Mouse (Mus musculus): ENCODE measurements around the gene Prokr1.

Prokr1 gene

GRCm38 (mm10) chr6:87567686-87568593, 22.6 kb downstream of the Prokr1 start:
- no peak for DNase-seq (ENCODE audit: low spot score)

DNA sequence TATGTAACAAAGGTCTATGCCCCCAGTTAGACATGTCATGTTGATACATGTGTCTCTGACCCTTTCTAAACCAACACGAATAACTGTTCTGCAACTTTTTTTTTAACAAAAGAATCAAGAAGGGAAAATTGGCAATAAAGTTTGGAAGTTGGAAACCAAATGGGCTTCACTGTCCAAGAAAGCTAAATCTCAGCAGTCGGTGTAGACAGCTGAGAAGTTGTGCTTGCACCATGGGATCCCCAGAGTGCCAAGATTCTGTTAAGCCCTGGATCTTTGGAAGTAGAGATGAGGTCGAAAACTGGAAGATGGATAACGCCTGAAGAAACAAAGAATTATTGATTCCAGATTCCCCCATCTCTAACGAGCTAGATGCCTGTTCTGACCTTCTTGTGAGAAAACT, 25.4 kb downstream of the Prokr1 start:
- DNase-seq (ENCODE audit: low spot score) = no peak

DNA sequence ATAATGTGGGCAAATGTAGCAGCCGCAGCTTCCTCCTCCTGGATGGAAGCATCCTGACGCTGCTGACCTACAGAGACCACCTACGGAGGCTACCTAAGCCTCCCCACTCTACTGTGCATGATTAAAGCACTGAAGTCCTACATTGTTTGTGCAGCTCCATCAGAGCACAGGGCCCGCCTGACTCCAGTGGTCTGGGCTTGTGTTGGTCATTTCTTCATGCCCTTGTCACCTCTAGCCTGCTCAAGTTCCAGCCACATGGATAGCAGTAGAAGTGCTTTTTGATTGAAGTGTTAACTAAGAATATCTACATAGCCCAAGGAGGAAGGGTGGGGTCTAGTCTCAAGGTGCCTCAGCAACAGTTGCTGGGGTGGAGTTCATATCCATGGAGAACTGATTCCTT, 26.2 kb downstream of the Prokr1 start:
- no peak for DNase-seq (ENCODE audit: low spot score)

GRCm38 (mm10) chr6:87553724-87554123, 36.8 kb downstream of the Prokr1 start:
- DNase-seq (ENCODE audit: low spot score) = no peak

GRCm38 (mm10) chr6:87552054-87552807, 38.3 kb downstream of the Prokr1 start:
- no peak for DNase-seq (ENCODE audit: low spot score)

DNA sequence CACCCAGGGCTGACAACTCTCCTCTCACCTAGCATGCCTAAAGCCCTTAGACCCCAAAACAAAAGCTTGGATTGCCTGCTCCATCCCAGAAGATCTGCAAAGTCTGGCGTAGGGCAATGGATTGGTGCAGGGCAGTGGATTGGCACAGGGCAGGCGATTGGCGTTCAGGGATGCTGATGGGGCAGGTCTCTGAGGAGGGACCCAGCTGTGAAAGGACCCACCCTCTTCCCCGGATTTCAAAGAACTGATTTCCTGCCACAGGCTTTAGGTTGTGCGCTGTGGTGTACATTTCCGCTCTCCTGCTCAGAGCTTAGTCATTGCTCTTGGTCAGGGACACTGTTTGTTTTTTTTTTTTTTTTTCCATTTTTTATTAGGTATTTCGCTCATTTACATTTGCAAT, 42.7 kb downstream of the Prokr1 start:
- DNase-seq (ENCODE audit: low spot score) = no peak

- no peak for DNase-seq (ENCODE audit: low spot score)
Measured at GRCm38 (mm10) chr6:87547431-87547830, 43.1 kb downstream of the Prokr1 start.

- DNase-seq (ENCODE audit: low spot score) = no peak
Measured at GRCm38 (mm10) chr6:87545331-87546217, 45.0 kb downstream of the Prokr1 start.

DNA sequence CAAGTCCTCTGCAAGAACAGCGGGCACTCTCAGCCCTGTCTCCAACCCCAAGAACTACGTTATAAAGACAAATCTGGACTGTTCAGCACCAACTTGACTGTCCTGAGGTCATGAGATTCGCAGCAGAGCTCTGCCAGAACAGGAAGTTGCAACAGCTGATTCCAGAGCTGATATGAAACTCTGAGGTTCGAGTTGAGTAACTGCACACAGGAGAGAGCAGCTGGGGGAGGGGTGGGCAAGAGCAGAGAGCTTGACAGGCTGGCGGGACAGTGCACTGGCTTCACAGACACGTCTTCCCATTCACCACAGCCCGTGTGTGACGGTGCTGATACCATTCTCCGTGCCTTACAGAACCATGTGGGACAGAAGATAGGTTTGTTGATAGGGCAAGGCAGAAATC, 48.5 kb downstream of the Prokr1 start:
- DNase-seq (ENCODE audit: low spot score) = no peak

DNA sequence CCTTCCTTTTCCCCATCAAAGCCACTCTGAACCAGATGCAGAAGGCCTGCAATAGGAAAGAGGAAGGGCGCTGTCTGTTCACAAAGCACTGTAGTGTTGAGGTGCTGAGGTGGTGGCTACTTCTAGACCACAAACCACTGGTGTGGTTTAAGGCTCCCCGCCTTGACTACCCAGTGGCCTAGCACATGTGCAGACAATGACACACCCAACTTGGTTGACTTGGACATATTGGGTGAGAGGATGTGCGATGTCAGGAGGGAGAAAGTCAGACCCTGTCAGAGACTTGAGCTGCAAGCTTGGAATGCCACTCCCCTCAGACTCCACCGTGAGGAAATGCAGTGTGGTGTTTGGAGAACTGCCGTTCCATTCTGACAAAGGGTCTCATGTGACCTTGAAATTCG, 49.4 kb downstream of the Prokr1 start:
- DNase-seq (ENCODE audit: low spot score) = no peak

GRCm38 (mm10) chr6:87538376-87539270, 51.9 kb downstream of the Prokr1 start:
- DNase-seq (ENCODE audit: low spot score) = no peak

GRCm38 (mm10) chr6:87537678-87538077, 52.9 kb downstream of the Prokr1 start:
- DNase-seq (ENCODE audit: low spot score) = no peak

DNA sequence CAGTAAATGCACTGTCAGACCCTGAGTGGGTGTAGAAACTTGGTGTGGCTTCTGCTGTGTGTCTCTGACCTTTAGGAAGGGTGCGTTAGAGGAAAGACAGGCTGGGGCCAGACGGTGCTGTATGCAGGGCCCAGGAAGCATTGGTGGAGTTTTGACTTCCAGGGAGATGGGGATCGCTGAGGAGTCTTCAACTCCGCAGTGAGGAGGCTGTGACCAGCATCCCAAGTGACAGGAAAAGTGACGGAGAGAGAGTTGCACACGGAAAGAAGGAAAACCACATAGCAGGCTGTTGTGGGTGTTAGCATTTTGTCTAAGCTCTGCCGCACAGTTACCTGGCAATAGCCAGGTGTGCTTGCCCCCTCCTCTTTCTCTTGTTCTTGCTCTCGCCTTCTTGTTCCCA, 54.3 kb downstream of the Prokr1 start:
- DNase-seq (ENCODE audit: low spot score) = no peak

GRCm38 (mm10) chr6:87535651-87536050, 54.9 kb downstream of the Prokr1 start:
- DNase-seq (ENCODE audit: low spot score) = no peak

DNA sequence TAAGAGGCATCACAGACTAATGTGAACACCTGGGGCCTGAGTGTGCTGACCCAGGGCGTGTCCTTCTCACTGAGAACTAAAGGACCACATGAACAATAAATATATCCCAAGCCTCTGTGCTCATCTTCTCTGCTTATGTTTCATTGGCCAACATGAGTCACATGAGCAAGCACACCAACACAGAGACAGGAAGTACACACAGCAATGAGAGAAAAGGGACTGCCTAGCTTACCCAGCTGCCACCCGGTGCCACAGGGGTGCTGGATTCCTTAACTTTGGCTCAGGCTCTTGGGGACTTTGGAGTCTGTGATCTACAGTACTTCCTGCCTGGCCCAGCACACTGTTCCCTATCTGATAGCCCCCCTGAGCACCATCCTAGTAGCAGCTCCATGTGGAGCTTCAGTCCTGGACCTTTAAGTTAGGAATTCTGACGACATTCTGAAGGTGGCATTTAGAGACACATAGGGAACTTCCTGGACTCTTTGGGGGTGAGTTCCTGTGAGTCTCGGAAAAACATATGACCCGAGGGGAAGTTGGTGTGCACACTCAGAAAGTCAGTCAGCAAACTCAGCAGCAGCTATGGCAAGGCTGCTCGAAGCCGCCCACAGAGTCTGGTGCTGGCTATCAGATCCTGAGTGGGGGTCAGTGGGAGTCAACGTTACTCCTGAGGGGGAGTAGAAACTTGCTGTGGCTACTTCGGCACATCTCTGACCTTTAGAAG, 55.5 kb downstream of the Prokr1 start:
- no peak for DNase-seq (ENCODE audit: low spot score)

GRCm38 (mm10) chr6:87532953-87533710, 57.4 kb downstream of the Prokr1 start, which contains the start of gene Arhgap25:
Gene Arhgap25, minus strand, starts transcription at chr6:87533259.
- no peak for DNase-seq (ENCODE audit: low spot score)

DNA sequence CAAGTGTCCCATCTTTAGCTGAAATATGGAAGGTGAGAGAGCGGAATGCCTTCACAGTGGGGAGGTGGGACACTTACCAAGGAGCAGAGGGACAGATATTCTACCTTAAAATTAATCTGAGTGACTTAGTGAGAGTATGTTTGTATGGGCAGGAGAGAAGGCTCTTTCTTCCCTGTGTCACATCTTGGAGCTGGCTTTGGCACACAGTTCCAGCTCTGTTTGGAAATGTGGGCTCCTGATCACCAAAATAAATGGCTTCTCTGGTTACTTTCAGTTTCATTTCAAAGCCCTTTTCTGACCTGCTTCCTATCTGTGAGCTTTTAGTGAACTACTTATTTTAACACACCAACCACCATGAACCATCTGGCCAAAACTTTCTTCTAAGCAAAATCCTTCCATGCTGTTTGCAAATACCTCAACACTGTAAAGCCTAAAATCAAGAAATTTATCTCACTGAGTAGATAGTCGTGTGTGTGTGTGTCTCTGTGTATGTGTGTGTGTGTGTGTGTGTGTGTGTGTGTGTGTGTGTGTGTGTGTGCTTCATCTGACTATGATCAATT, 59.0 kb downstream of the Prokr1 start:
- DNase-seq (ENCODE audit: low spot score) = no peak

- no peak for DNase-seq (ENCODE audit: low spot score)
Measured at GRCm38 (mm10) chr6:87530386-87530785, 60.2 kb downstream of the Prokr1 start.

Data from layer of hippocampus, adult 9-10 months (tissue).